Mouse (Mus musculus): ENCODE data around the gene Wdr81.

- no peak for TF ChIP-seq POLR2A (IDR thresholded peaks at IDR 0.05; ENCODE audit: insufficient read length, low read depth)
- TF ChIP-seq E2F4 (IDR thresholded peaks at IDR 0.05; ENCODE audit: insufficient read depth) = no peak
- TF ChIP-seq POLR2AphosphoS2 (IDR thresholded peaks at IDR 0.05; ENCODE audit: insufficient read length, low read depth) = no peak
- TF ChIP-seq USF1 (IDR thresholded peaks at IDR 0.05; ENCODE audit: low read depth) = no peak
- no peak for TF ChIP-seq MYOG (IDR thresholded peaks at IDR 0.05; ENCODE audit: control insufficient read depth in 1 of 3, insufficient read depth in 1 of 3, insufficient read length in 2 of 3, low read depth in 2 of 3)
- no peak for TF ChIP-seq TCF12 (IDR thresholded peaks at IDR 0.05; ENCODE audit: insufficient read depth, poor library complexity, severe bottlenecking)
- no peak for TF ChIP-seq SRF (IDR thresholded peaks at IDR 0.05; ENCODE audit: control insufficient read depth, insufficient read length, low read depth)
- TF ChIP-seq MYOD1 (IDR thresholded peaks at IDR 0.05; ENCODE audit: control insufficient read depth in 1 of 3, insufficient read length in 2 of 3, low read depth in 2 of 3) = no peak
- TF ChIP-seq MAX (IDR thresholded peaks at IDR 0.05; ENCODE audit: low read depth) = no peak
- TF ChIP-seq TCF3 (IDR thresholded peaks at IDR 0.05; ENCODE audit: insufficient read length, low read depth) = no peak
- no peak for TF ChIP-seq CEBPB (IDR thresholded peaks at IDR 0.05; ENCODE audit: insufficient read depth, poor library complexity, severe bottlenecking)
- TF ChIP-seq REST (IDR thresholded peaks at IDR 0.05; ENCODE audit: insufficient read depth, insufficient read length) = no peak
These were observed 15.7 kb downstream of the Wdr81 start for GRCm38 (mm10) chr11:75438804-75439203.
